Mouse (Mus musculus): ENCODE measurements at regions not wholly inside any gene's neighbourhood (a gene's known extent, or its start where the extent isn't known, plus 50 kb on each side); places are given as distances from the start of the nearest gene placed in this dataset.

- ChIA-PET POLR2A (no interaction called here), CTCF (interaction anchor here in 1 of 4 experiments (0.7 kb wide), 1 partner anchor 659 kb away, joined by 3 read pairs; no protein-coding TSS in a partner anchor)
These were observed 298.2 kb downstream of the Irx1 start for GRCm38 (mm10) chr13:71665221-71665916.

GRCm38 (mm10) chr13:71657898-71658297 lies 305.6 kb downstream of the Irx1 start:
- POLR2A ChIA-PET: interaction anchor here in 1 of 4 experiments (0.7 kb wide), 1 partner anchor 269 kb away, joined by 7 read pairs; no protein-coding TSS in a partner anchor

GRCm38 (mm10) chr13:71653939-71654467 lies 309.5 kb downstream of the Irx1 start:
- ChIA-PET CTCF (no interaction called here), POLR2A (interaction anchor here in 1 of 4 experiments (0.9 kb wide), 1 partner anchor 509 kb away, joined by 3 read pairs; no protein-coding TSS in a partner anchor)

More at GRCm38 (mm10) chr13:71657898-71658297, 305.6 kb downstream of the Irx1 start:
- CTCF ChIA-PET: interaction anchor here in 2 of 4 experiments (0.6 to 0.7 kb wide), 2 partner anchors 614 to 922 kb away, joined by 3 to 6 read pairs; no protein-coding TSS in a partner anchor

- POLR2A ChIA-PET: interaction anchor here in 1 of 4 experiments (0.9 kb wide), 1 partner anchor 508 kb away, joined by 3 read pairs; no protein-coding TSS in a partner anchor
These were observed 310.1 kb downstream of the Irx1 start for GRCm38 (mm10) chr13:71653212-71653938.

GRCm38 (mm10) chr13:71649876-71650275 lies 313.6 kb downstream of the Irx1 start:
- ChIA-PET CTCF (no interaction called here), POLR2A (no interaction called here)

More at GRCm38 (mm10) chr13:71653212-71653938, 310.1 kb downstream of the Irx1 start:
- CTCF ChIA-PET: no interaction called here

- CTCF ChIA-PET: no interaction called here
- POLR2A ChIA-PET: no interaction called here
These were observed 314.5 kb downstream of the Irx1 start for GRCm38 (mm10) chr13:71649031-71649430.

- ChIA-PET CTCF (no interaction called here), POLR2A (no interaction called here)
These were observed 332.1 kb downstream of the Irx1 start for GRCm38 (mm10) chr13:71631447-71631846.

- CTCF ChIA-PET: no interaction called here
- POLR2A ChIA-PET: no interaction called here
These were observed 346.3 kb downstream of the Irx1 start for GRCm38 (mm10) chr13:71617198-71617597.

- CTCF ChIA-PET: no interaction called here
- POLR2A ChIA-PET: no interaction called here
These were observed 350.9 kb downstream of the Irx1 start for GRCm38 (mm10) chr13:71612393-71613179.

- CTCF ChIA-PET: no interaction called here
- POLR2A ChIA-PET: no interaction called here
These were observed 381.0 kb downstream of the Irx1 start for GRCm38 (mm10) chr13:71582486-71582885.

GRCm38 (mm10) chr13:71565895-71566294 lies 397.6 kb downstream of the Irx1 start:
- CTCF ChIA-PET: no interaction called here
- POLR2A ChIA-PET: no interaction called here

- POLR2A ChIA-PET: no interaction called here
- CTCF ChIA-PET: interaction anchor here in 1 of 4 experiments (0.5 kb wide), 1 partner anchor 106 kb away, joined by 7 read pairs; no protein-coding TSS in a partner anchor
These were observed 398.1 kb downstream of the Irx1 start for GRCm38 (mm10) chr13:71565388-71565787.

GRCm38 (mm10) chr13:71558477-71559215 lies 404.9 kb downstream of the Irx1 start:
- CTCF ChIA-PET: no interaction called here
- POLR2A ChIA-PET: no interaction called here

GRCm38 (mm10) chr13:71555471-71555870 lies 408.1 kb downstream of the Irx1 start:
- ChIA-PET POLR2A (no interaction called here), CTCF (no interaction called here)

GRCm38 (mm10) chr13:71550109-71550508 lies 413.4 kb downstream of the Irx1 start:
- CTCF ChIA-PET: no interaction called here
- POLR2A ChIA-PET: no interaction called here

- CTCF ChIA-PET: no interaction called here
- POLR2A ChIA-PET: no interaction called here
These were observed 414.2 kb downstream of the Irx1 start for GRCm38 (mm10) chr13:71549206-71549831.

- ChIA-PET CTCF (no interaction called here), POLR2A (no interaction called here)
These were observed 425.3 kb downstream of the Irx1 start for GRCm38 (mm10) chr13:71538226-71538625.

GRCm38 (mm10) chr13:71532796-71533351 lies 430.6 kb downstream of the Irx1 start:
- CTCF ChIA-PET: no interaction called here
- POLR2A ChIA-PET: no interaction called here
